Mouse (Mus musculus) spleen, adult 2 months (tissue): ENCODE data around the gene Psmb9.

ENCODE experiments used
- CTCF ChIP-seq: fragments of 200-500 bp; IDR thresholded peaks from 2 replicates; pipeline ENCODE4 v1.5.1; 2011; ENCODE audit warnings: mild to moderate bottlenecking, inconsistent platforms; ENCODE audit not compliant: insufficient read depth, insufficient read length, insufficient replicate concordance; ENCODE audit errors: extremely low read depth
- POLR2A ChIP-seq: fragments of 200-500 bp; IDR thresholded peaks from 2 replicates; pipeline ENCODE4 v1.6.1; 2011; ENCODE audit warnings: low read depth, low read length, inconsistent platforms

DNA sequence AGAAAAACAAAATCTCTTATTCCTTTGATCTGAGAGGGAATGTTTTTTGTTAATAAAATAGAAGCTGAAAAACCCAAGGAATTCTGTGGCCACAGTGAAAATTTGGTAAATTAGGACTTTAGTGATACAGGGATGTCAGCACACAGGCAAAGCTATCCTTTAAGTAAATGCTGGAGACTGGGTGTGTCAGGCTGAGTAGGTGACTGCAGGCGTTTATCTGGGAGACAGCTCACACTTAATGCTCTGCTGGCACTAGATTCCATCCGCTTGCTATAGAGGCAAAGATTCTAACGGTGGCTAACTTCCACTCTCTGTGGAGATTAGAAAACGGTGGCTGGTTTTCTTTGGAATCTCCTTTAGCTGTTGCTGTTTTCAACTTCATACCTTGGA is 17.1 kb downstream of the Psmb9 start:
- TF ChIP-seq POLR2A (no peak), CTCF (no peak)
